Mouse (Mus musculus): ENCODE results near the gene Haus6.
"Not testable (repeated sequence)": the region's sequence is repeated elsewhere in the genome, so short reads cannot be mapped to it uniquely, and the experiment has no call there.

Haus6 gene

GRCm38 (mm10) chr4:86611524-86612288 is at the start of gene Haus6:
Gene Haus6, minus strand, starts transcription at chr4:86612055.
- DNase-seq (ENCODE audit: low read depth, low spot score), result peak; percentile 99

- DNase-seq (ENCODE audit: low read depth, low spot score), result no peak
Observed at GRCm38 (mm10) chr4:86657176-86657575, 45.3 kb upstream of the Haus6 start.

GRCm38 (mm10) chr4:86656410-86656809 is 44.6 kb upstream of the Haus6 start:
- not testable (repeated sequence) for DNase-seq (ENCODE audit: low read depth, low spot score)

GRCm38 (mm10) chr4:86651686-86652384 is 40.0 kb upstream of the Haus6 start:
- peak; percentile 67 for DNase-seq (ENCODE audit: low read depth, low spot score)

- DNase-seq (ENCODE audit: low read depth, low spot score), result not testable (repeated sequence)
Observed at GRCm38 (mm10) chr4:86648394-86648793, 36.5 kb upstream of the Haus6 start.

- DNase-seq (ENCODE audit: low read depth, low spot score), result peak; percentile 75
Observed at GRCm38 (mm10) chr4:86637561-86637960, 25.7 kb upstream of the Haus6 start.

GRCm38 (mm10) chr4:86634873-86635272 is 23.0 kb upstream of the Haus6 start:
- DNase-seq (ENCODE audit: low read depth, low spot score), result not testable (repeated sequence)

GRCm38 (mm10) chr4:86634312-86634711 is 22.5 kb upstream of the Haus6 start:
- peak; percentile 40 for DNase-seq (ENCODE audit: low read depth, low spot score)

- DNase-seq (ENCODE audit: low read depth, low spot score), result not testable (repeated sequence)
Observed at GRCm38 (mm10) chr4:86632556-86632955, 20.7 kb upstream of the Haus6 start.

GRCm38 (mm10) chr4:86631831-86632230 is 20.0 kb upstream of the Haus6 start:
- DNase-seq (ENCODE audit: low read depth, low spot score), result no peak

- DNase-seq (ENCODE audit: low read depth, low spot score), result not testable (repeated sequence)
Observed at GRCm38 (mm10) chr4:86626496-86626895, 14.6 kb upstream of the Haus6 start.

GRCm38 (mm10) chr4:86625463-86625862 is 13.6 kb upstream of the Haus6 start:
- DNase-seq (ENCODE audit: low read depth, low spot score), result no peak

- not testable (repeated sequence) for DNase-seq (ENCODE audit: low read depth, low spot score)
Observed at GRCm38 (mm10) chr4:86622532-86622931, 10.7 kb upstream of the Haus6 start.

- DNase-seq (ENCODE audit: low read depth, low spot score), result no peak
Observed at GRCm38 (mm10) chr4:86622116-86622515, 10.3 kb upstream of the Haus6 start.

GRCm38 (mm10) chr4:86620506-86620905 is 8.7 kb upstream of the Haus6 start:
- DNase-seq (ENCODE audit: low read depth, low spot score), result no peak

- DNase-seq (ENCODE audit: low read depth, low spot score), result no peak
Observed at GRCm38 (mm10) chr4:86612289-86612620, 400 bp upstream of the Haus6 start.

GRCm38 (mm10) chr4:86591304-86591703 is 20.6 kb downstream of the Haus6 start:
- DNase-seq (ENCODE audit: low read depth, low spot score), result no peak

- peak; percentile 61 for DNase-seq (ENCODE audit: low read depth, low spot score)
Observed at GRCm38 (mm10) chr4:86588236-86588635, 23.6 kb downstream of the Haus6 start.

GRCm38 (mm10) chr4:86580591-86580990 is 31.3 kb downstream of the Haus6 start:
- DNase-seq (ENCODE audit: low read depth, low spot score), result no peak

- no peak for DNase-seq (ENCODE audit: low read depth, low spot score)
Observed at GRCm38 (mm10) chr4:86580056-86580455, 31.8 kb downstream of the Haus6 start.

GRCm38 (mm10) chr4:86576630-86577225 is 35.1 kb downstream of the Haus6 start:
- DNase-seq (ENCODE audit: low read depth, low spot score), result no peak

GRCm38 (mm10) chr4:86576120-86576541 is 35.7 kb downstream of the Haus6 start:
- DNase-seq (ENCODE audit: low read depth, low spot score), result peak; percentile 51
